Mouse (Mus musculus): ENCODE results near the gene C4bp. TPM values are rescaled to one million over a fixed set of nuclear protein-coding genes. Genes with fewer than 3 reads are reported as not detected.

The C4bp gene
- polyA plus RNA-seq, 1 experiment from 2014 or later: 2.7 TPM

- in situ Hi-C loops (cut with MboI; ENCODE audit: low pct_unique_long_range_greater_than_20kb): no loop called here
- ATAC-seq: no peak
- POLR2A ChIA-PET: no interaction called here
Measured at GRCm38 (mm10) chr1:130644103-130644502, 17.3 kb downstream of the C4bp start.

GRCm38 (mm10) chr1:130640967-130641366 is 20.5 kb downstream of the C4bp start:
- ChIA-PET CTCF (interaction anchor here (0.9 to 1.2 kb wide), 2 partner anchors 33 to 38 kb away, joined by 3 read pairs; no protein-coding TSS in a partner anchor), POLR2A (no interaction called here)
- no peaks in the 10 kb centered on the region for H3K27me3 ChIP-seq
- ATAC-seq: no peak
- in situ Hi-C loops (cut with MboI; ENCODE audit: low pct_unique_long_range_greater_than_20kb): no loop called here
- DNase-seq (ENCODE audit: low read depth, low spot score): no peak
- no peak for TF ChIP-seq CTCF (IDR thresholded peaks at IDR 0.05)

More at GRCm38 (mm10) chr1:130644103-130644502, 17.3 kb downstream of the C4bp start:
- DNase-seq (ENCODE audit: low read depth, low spot score): no peak
- CTCF ChIA-PET: no interaction called here
- no peak for TF ChIP-seq CTCF (IDR thresholded peaks at IDR 0.05)
- no peaks in the 10 kb centered on the region for H3K27me3 ChIP-seq

- H3K27me3 ChIP-seq: peaks cover 13% of the 10 kb centered on the region
- DNase-seq (ENCODE audit: low read depth, low spot score) (peak; percentile 7), ATAC-seq (peak; percentile 71)
- TF ChIP-seq CTCF (IDR thresholded peaks at IDR 0.05): peak; percentile 86
- in situ Hi-C loops (cut with MboI; ENCODE audit: low pct_unique_long_range_greater_than_20kb): loop anchor here (5.0 kb wide), 1 partner anchor 62 kb away; no protein-coding TSS in a partner anchor
- ChIA-PET POLR2A (interaction anchor here (0.6 kb wide), 1 partner anchor 81 kb away, joined by 3 read pairs; the partner anchor contains the start of gene Gm29427), CTCF (interaction anchor here (0.8 to 1.6 kb wide), 4 partner anchors 55 to 105 kb away, joined by 3 read pairs; no protein-coding TSS in a partner anchor)
Measured at GRCm38 (mm10) chr1:130633761-130634410, 27.5 kb downstream of the C4bp start.

GRCm38 (mm10) chr1:130633316-130633715 is 28.1 kb downstream of the C4bp start:
- DNase-seq (ENCODE audit: low read depth, low spot score) (no peak), ATAC-seq (no peak)
- ChIA-PET CTCF (interaction anchor here (0.8 to 1.6 kb wide), 4 partner anchors 54 to 106 kb away, joined by 3 read pairs; no protein-coding TSS in a partner anchor), POLR2A (interaction anchor here (0.6 kb wide), 1 partner anchor 82 kb away, joined by 3 read pairs; the partner anchor contains the start of gene Gm29427)
- no peak for TF ChIP-seq CTCF (IDR thresholded peaks at IDR 0.05)
- H3K27me3 ChIP-seq: peaks cover 13% of the 10 kb centered on the region
- in situ Hi-C loops (cut with MboI; ENCODE audit: low pct_unique_long_range_greater_than_20kb): loop anchor here (5.0 kb wide), 1 partner anchor 61 kb away; no protein-coding TSS in a partner anchor

- POLR2A ChIA-PET: no interaction called here
- no peak for TF ChIP-seq CTCF (IDR thresholded peaks at IDR 0.05)
Measured at GRCm38 (mm10) chr1:130629521-130629920, 31.9 kb downstream of the C4bp start, which contains the start of gene Zp3r. Gene Zp3r (minus strand): TSS chr1:130629621.

GRCm38 (mm10) chr1:130596291-130596690 is 65.1 kb downstream of the C4bp start:
- no peak for TF ChIP-seq CTCF (IDR thresholded peaks at IDR 0.05)
- no peak for DNase-seq (ENCODE audit: low read depth, low spot score)
- in situ Hi-C loops (cut with MboI; ENCODE audit: low pct_unique_long_range_greater_than_20kb): no loop called here
- no peaks in the 10 kb centered on the region for H3K27me3 ChIP-seq
- ChIA-PET CTCF (interaction anchor here (1.2 kb wide), 1 partner anchor 24 kb away, joined by 3 read pairs; no protein-coding TSS in a partner anchor), POLR2A (no interaction called here)
- ATAC-seq: no peak

More at GRCm38 (mm10) chr1:130629521-130629920, 31.9 kb downstream of the C4bp start, which contains the start of gene Zp3r:
- ATAC-seq: no peak
- in situ Hi-C loops (cut with MboI; ENCODE audit: low pct_unique_long_range_greater_than_20kb): no loop called here
- no peak for DNase-seq (ENCODE audit: low read depth, low spot score)
- CTCF ChIA-PET: no interaction called here
- H3K27me3 ChIP-seq: peaks cover 13% of the 10 kb centered on the region

GRCm38 (mm10) chr1:130588659-130589058 is 72.8 kb downstream of the C4bp start:
- no peak for DNase-seq (ENCODE audit: low read depth, low spot score)
- POLR2A ChIA-PET: no interaction called here
- CTCF ChIA-PET: no interaction called here
- in situ Hi-C loops (cut with MboI; ENCODE audit: low pct_unique_long_range_greater_than_20kb): no loop called here
- TF ChIP-seq CTCF (IDR thresholded peaks at IDR 0.05): no peak
- H3K27me3 ChIP-seq: no peaks in the 10 kb centered on the region
- ATAC-seq: peak; percentile 94

Other genes starting within 250 kb of the C4bp start
- 0.21 TPM for gene Cd55b, start 238.6 kb downstream of the C4bp start, polyA plus RNA-seq (2021)
- 1.9 TPM for gene Cd55, start 198.9 kb downstream of the C4bp start, polyA plus RNA-seq (2021)
- not detected for gene Zp3r, start 32.0 kb downstream of the C4bp start, polyA plus RNA-seq (2021)
- 0.04 TPM for gene Gm29427, start 54.2 kb upstream of the C4bp start, polyA plus RNA-seq (2021)
- 3.4 TPM for gene Yod1, start 55.7 kb upstream of the C4bp start, polyA plus RNA-seq (2021)
- gene Pfkfb2, start 67.6 kb upstream of the C4bp start, polyA plus RNA-seq (2021): 26.0 TPM
- 11.1 TPM for gene AA986860, start 70.3 kb upstream of the C4bp start, polyA plus RNA-seq (2021)
- gene Fcamr, start 139.3 kb upstream of the C4bp start, polyA plus RNA-seq (2021): 0.31 TPM
- gene Pigr, start 165.1 kb upstream of the C4bp start, polyA plus RNA-seq (2021): not detected
- not detected for gene Fcmr, start 204.0 kb upstream of the C4bp start, polyA plus RNA-seq (2021)
- 0.12 TPM for gene Il24, start 225.8 kb upstream of the C4bp start, polyA plus RNA-seq (2021)
- not detected for gene Il20, start 249.8 kb upstream of the C4bp start, polyA plus RNA-seq (2021)

Data from Patski (cell line).